Mouse (Mus musculus): ENCODE measurements around the gene Tigd3.
A peak's percentile ranks its signal among the peaks of the same experiment; 100 is the strongest.
"Not testable (repeated sequence)": the region's sequence is repeated elsewhere in the genome, so short reads cannot be mapped to it uniquely, and the experiment has no call there.

Gene Tigd3

GRCm38 (mm10) chr19:5922119-5922942 lies 28.4 kb upstream of the Tigd3 start:
- ATAC-seq (ENCODE audit: low TSS enrichment), result no peak

- no peak for ATAC-seq (ENCODE audit: low TSS enrichment)
Observed at GRCm38 (mm10) chr19:5921715-5922114, 27.8 kb upstream of the Tigd3 start.

GRCm38 (mm10) chr19:5913007-5913719 lies 19.2 kb upstream of the Tigd3 start, which contains the start of gene Dpf2:
Dpf2 (minus strand) TSS chr19:5913010.
- peak; percentile 22; the same call in 1 of the 2 replicates for ATAC-seq (ENCODE audit: low TSS enrichment)

DNA sequence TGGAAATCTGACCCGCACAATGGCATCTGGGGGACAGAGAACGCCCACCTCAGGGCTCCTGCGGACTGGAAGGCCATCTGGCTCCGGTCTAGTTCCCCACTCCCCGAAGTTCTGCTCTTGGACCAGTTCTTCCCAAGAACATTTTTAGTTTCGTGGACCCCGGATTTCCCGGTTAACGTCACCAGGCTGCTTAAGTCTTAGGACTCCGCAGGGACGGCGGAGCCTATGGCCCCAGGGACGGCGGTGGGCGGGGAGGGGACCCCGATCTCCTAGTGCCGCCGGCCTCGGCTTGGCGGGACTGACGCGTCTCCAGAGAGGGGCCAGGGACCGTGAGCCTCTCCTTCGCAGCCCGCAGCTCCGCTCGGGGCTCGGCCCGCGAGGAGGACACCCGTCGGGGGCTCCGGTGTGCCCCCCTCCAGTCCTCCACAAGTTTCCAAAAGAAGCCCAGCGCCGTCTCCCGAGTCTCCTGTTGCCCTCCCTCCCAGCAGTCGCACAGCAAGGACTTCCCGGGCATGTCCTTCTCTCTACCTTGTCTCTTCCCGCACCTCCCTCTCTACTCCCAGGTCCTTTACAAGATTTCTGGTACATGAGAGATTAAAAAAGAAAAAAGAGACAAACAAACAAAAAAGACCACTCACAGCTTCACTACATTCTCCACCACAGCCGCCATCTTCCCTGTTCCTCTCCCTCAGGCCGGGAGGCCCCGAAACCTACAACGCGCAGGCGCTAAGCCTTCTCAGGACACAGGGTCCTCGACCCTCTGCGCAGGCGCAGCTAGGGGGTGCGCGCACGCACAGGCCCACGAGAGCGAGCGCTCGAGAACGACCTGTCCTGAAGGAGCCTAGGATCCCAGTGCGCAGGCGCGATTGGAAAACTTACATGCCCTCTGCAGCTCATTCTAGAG lies 18.4 kb upstream of the Tigd3 start:
- ATAC-seq (ENCODE audit: low TSS enrichment), result peak; percentile 96

DNA sequence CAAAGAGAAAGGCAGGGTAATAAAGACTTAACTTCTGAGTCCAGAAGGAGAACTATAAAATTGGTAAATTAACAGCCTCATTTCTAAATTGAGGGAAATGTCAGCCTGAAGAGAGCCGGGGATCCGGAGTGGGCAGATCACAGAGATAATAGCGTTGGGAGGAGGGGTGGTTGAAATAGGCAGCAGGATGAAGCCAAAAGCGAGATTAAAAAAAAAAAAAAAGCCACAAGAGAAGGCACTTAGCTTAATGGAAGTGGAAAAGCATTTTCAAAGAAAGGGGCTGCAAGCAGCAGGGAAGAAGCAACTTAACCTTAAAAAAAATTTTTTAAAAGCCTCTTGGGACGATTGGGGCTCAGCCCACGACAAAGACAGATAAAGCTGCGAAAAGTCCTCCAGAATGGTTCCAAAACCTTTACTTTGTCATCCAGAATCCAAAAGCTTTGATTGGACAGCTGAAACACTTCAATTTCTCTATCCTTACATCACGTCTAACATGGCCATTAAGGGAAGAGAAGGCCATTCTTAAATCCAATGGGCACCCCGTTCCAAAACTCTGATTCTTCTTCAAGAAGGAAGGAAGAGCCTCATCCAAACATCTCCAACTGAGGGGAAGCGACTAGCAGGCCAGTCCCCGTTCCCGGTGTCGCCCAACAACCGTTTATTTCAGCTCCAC lies 17.6 kb upstream of the Tigd3 start:
- ATAC-seq (ENCODE audit: low TSS enrichment), result no peak

DNA sequence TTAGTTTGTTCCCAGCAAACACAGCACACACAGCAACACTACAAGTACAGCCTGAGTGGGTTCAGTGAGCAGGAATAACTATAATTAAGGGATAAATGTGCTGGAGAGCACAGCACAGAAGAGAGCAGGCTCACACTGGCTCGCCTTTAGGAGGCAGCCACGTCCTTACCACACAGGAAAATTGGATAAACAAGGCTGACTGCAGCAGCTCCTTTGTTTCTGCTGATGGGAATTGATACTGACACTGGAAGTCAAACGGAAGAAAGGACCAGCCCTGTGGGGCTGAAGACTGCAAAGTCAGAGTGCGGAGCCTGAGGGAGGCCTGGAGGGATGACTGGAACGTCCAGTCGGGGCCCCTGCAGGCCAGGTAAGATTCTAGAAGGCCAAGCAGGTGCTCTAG lies 16.3 kb upstream of the Tigd3 start:
- no peak for ATAC-seq (ENCODE audit: low TSS enrichment)

DNA sequence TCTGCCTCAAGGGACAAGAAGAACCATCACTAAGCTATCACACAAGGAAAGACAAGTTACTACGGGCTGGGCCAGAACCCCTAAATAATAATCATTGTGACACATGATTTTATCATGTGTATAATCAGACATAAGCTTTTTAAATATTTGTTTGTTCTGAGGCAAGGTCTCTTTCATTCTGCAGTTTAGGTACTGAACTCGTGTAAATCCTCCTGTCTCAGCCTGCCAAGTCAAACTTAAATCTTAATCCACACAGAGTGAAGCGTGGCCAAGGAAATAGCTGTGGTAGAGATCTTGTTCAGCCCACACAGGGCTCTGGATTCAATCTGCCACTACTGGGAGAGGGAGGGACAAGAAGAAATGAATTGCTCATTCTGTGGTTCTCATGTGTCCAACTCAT lies 13.3 kb upstream of the Tigd3 start:
- ATAC-seq (ENCODE audit: low TSS enrichment), result no peak

DNA sequence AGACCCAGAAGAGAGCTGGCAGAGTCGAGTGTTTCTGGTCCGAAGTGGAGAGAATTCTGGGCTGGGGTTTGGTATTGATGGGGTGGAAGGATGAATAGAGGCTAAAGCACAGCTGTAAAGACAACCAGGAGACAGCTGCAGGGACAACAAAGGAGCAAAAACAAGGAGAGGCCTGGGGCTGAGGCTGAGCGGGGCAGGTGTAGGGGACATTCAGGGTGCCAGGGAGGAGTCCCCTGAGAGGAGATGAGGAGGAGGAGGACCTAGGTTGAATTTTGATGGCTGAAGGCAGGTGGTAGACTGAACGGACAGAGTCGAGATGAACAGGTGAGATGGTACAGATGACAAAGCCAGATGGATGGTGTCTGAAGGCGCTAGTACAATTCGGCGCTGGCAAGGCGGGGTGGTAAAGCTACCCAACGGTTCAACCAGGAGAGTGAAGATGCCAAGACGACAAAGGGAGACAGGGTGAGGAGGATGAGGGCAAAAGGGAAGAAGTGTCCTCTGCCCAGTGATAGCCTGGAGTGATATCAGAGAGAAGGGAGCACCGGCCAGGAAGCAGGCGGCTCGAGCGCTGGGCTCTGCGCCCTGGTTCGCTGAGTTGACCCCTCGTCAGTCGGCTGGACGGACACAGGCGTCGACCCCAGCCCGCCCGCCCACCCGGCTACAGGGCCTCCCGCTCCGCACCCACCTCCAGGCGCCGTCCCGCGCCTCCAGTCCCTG lies 507 bp downstream of the Tigd3 start:
- no peak for ATAC-seq (ENCODE audit: low TSS enrichment)

- no peak for ATAC-seq (ENCODE audit: low TSS enrichment)
Observed at GRCm38 (mm10) chr19:5892735-5893134, 1.2 kb downstream of the Tigd3 start.

- no peak for ATAC-seq (ENCODE audit: low TSS enrichment)
Observed at GRCm38 (mm10) chr19:5892262-5892661, 1.7 kb downstream of the Tigd3 start.

- ATAC-seq (ENCODE audit: low TSS enrichment), result no peak
Observed at GRCm38 (mm10) chr19:5891521-5892258, 2.3 kb downstream of the Tigd3 start.

GRCm38 (mm10) chr19:5889211-5889610 lies 4.7 kb downstream of the Tigd3 start:
- no peak for ATAC-seq (ENCODE audit: low TSS enrichment)

- no peak for ATAC-seq (ENCODE audit: low TSS enrichment)
Observed at GRCm38 (mm10) chr19:5887234-5887815, 6.6 kb downstream of the Tigd3 start.

DNA sequence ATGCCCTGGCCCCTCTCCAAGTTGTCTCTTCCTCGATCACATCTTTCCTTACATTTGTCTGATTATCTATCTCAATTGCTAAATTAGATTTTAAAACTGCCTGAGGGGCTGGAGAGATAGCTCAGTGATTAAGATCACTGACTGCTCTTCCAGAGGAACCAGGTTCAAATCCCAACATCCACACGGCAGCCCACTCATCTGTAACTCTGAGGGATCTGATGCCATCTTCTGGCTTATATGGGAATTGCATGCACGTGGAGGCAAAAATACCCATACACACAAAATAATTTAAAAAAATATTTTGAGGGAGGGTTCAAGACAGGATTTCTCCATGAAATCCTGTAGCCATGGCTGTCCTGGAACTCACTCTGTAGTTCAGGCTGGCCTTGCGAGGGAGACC lies 8.1 kb downstream of the Tigd3 start:
- ATAC-seq (ENCODE audit: low TSS enrichment), result no peak

GRCm38 (mm10) chr19:5883935-5884334 lies 10.0 kb downstream of the Tigd3 start:
- ATAC-seq (ENCODE audit: low TSS enrichment), result no peak

DNA sequence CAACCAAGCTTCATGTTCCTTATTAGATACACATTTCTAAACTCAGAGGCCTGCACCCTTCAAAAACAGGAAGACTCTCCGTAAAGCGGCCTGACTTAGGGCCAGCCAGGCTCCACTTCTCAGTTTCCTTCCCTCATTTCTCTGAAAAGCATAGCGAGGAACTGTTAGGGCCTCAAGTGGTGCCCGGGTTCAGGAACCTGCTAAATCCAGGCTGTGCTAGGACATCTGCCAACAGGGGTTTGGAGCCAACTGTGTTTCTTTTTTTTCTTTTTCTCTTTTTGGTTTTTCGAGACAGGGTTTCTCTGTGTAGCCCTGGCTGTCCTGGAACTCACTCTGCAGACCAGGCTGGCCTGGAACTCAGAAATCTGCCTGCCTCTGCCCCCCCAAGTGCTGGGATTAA lies 11.9 kb downstream of the Tigd3 start:
- not testable (repeated sequence) for ATAC-seq (ENCODE audit: low TSS enrichment)

GRCm38 (mm10) chr19:5881155-5881554 lies 12.8 kb downstream of the Tigd3 start:
- no peak for ATAC-seq (ENCODE audit: low TSS enrichment)

- no peak for ATAC-seq (ENCODE audit: low TSS enrichment)
Observed at GRCm38 (mm10) chr19:5879735-5880134, 14.2 kb downstream of the Tigd3 start.

DNA sequence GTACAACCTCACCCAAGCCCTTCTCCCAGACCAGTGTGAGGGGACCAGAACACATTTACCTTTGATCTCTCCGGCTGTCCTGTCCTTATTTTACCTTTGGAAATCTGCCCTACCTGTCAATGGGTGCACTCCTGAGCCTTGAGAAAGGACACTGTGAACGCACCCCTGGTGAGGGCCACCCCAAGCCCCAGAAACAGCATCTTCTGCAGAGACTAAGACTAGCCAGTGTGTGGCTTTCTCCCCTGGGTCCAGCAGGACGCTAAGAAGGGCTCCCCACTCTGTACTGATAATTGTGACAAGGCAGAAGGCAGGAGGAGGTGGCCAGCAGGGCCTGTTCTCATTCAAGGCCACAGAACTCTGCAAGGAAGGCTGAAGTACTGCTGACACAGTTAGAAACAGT lies 15.0 kb downstream of the Tigd3 start:
- ATAC-seq (ENCODE audit: low TSS enrichment), result no peak

DNA sequence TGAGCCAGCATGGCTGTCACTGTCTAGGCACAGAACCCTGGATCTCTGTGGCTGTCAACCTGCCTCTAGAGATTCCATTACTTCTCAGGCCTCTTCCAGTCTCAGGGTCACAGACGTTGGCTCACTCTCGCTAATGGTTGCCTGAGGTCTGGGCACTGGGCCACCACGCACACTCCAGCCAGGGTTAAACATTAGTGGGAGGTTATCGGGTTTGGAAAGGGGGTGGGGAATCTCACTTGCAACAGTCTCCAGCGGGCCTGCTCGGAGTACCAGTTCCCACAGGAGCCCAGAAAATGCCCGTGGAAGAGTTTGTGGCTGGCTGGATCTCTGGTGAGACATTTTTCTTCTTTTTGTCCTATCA lies 15.6 kb downstream of the Tigd3 start:
- ATAC-seq (ENCODE audit: low TSS enrichment), result no peak

Measured in frontal cortex, adult (tissue).